Mouse (Mus musculus) MEL (cell line): Measurements from ENCODE around the gene Stk10.

Experiments
- CHD2 ChIP-seq: IDR thresholded peaks from 2 replicates; pipeline ENCODE4 v1.6.1; 2011; ENCODE audit warnings: low read length, improper control_type of control experiment
- ELF1 ChIP-seq: IDR thresholded peaks from 2 replicates; pipeline ENCODE4 v1.6.1; 2014; ENCODE audit warnings: low read depth, mild to moderate bottlenecking, inconsistent platforms, low read length, improper control_type of control experiment, moderate library complexity
- EP300 ChIP-seq, 2 experiments: IDR thresholded peaks; 2 replicates each; pipeline ENCODE4 v1.6.1; 2011; ENCODE audit warnings: improper control_type of control experiment in 2 of 2, low read length in 2 of 2, low read depth in 1 of 2, mild to moderate bottlenecking in 1 of 2
- JUND ChIP-seq: IDR thresholded peaks from 2 replicates; pipeline ENCODE4 v1.6.1; 2011; ENCODE audit warnings: low read depth, mild to moderate bottlenecking, improper control_type of control experiment, low read length
- POLR2A ChIP-seq, 2 experiments: IDR thresholded peaks; 2 replicates each; pipeline ENCODE4 v1.6.1; 2011 to 2012; ENCODE audit warnings: low read length in 2 of 2, mild to moderate bottlenecking in 2 of 2, control low read depth in 1 of 2, improper control_type of control experiment in 1 of 2, low read depth in 1 of 2, moderate library complexity in 1 of 2; ENCODE audit not compliant: control insufficient read depth in 1 of 2, insufficient read depth in 1 of 2, poor library complexity in 1 of 2
- TAL1 ChIP-seq: IDR thresholded peaks from 2 replicates; pipeline ENCODE4 v1.6.1; 2012; ENCODE audit warnings: mild to moderate bottlenecking, inconsistent platforms, low read length, moderate library complexity, mixed read lengths

DNA sequence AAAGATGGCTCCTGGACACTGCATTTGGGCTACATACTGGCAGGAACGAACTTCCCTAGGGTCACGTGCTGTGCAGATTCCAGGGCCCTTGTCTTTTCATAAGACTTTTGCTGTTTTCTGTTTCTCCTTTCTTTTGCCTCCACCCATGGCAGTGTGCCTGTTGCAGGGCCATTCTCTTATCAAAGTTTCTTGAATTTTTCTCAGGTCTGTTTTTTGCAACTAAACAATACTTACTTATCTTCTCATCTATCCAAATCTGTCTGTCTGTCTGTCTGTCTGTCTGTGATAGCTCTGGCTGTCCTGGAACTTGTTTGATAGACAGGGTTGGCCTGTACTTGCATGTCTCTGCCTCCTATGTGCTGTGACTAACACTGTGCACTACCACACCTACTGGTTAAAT, 101.7 kb downstream of the Stk10 start:
- TF ChIP-seq ELF1: no peak
- TF ChIP-seq TAL1: peak; percentile 28; the same call in 1 of the 2 replicates
- peak; percentile 80 to 84 for TF ChIP-seq EP300 (IDR thresholded peaks at IDR 0.05; ENCODE audit: low read depth in 1 of 2, low read length in 2 of 2)
- TF ChIP-seq JUND: no peak
- no peak for TF ChIP-seq POLR2A (IDR thresholded peaks at IDR 0.05; ENCODE audit: control insufficient read depth in 1 of 2, insufficient read depth in 1 of 2, low read depth in 1 of 2, low read length in 2 of 2, poor library complexity in 1 of 2)
- TF ChIP-seq CHD2: no peak
